Mouse (Mus musculus) heart, adult 9 months (tissue): ENCODE results near the gene Gatm.

Experiments used
- DNase-seq, 2 experiments: peaks; one replicate each; pipeline ENCODE4 v3.0.0; 2022; ENCODE audit warnings: low spot score in 2 of 2

The Gatm gene

GRCm38 (mm10) chr2:122608820-122609219 is 2.3 kb downstream of the Gatm start:
- DNase-seq, result no peak

- no peak for DNase-seq
Observed at GRCm38 (mm10) chr2:122605829-122606228, 5.3 kb downstream of the Gatm start.

- no peak for DNase-seq
Observed at GRCm38 (mm10) chr2:122601354-122601753, 9.7 kb downstream of the Gatm start.

GRCm38 (mm10) chr2:122599736-122600135 is 11.4 kb downstream of the Gatm start:
- DNase-seq, result no peak

GRCm38 (mm10) chr2:122595461-122595860 is 15.6 kb downstream of the Gatm start:
- no peak for DNase-seq

GRCm38 (mm10) chr2:122591213-122591612 is 19.9 kb downstream of the Gatm start:
- DNase-seq, result no peak

- no peak for DNase-seq
Observed at GRCm38 (mm10) chr2:122590351-122590750, 20.8 kb downstream of the Gatm start.

GRCm38 (mm10) chr2:122587861-122588519 is 23.1 kb downstream of the Gatm start:
- no peak for DNase-seq

- no peak for DNase-seq
Observed at GRCm38 (mm10) chr2:122586258-122586657, 24.8 kb downstream of the Gatm start.

GRCm38 (mm10) chr2:122582324-122582723 is 28.8 kb downstream of the Gatm start:
- DNase-seq, result no peak

- DNase-seq, result peak; percentile 65 to 73
Observed at GRCm38 (mm10) chr2:122581361-122582017, 29.6 kb downstream of the Gatm start.

- DNase-seq, result no peak
Observed at GRCm38 (mm10) chr2:122580426-122580825, 30.7 kb downstream of the Gatm start.

GRCm38 (mm10) chr2:122577316-122577715 is 33.8 kb downstream of the Gatm start:
- no peak for DNase-seq

GRCm38 (mm10) chr2:122576295-122576694 is 34.8 kb downstream of the Gatm start:
- no peak for DNase-seq

- peak; percentile 31 to 34 for DNase-seq
Observed at GRCm38 (mm10) chr2:122575470-122575869, 35.6 kb downstream of the Gatm start.

- no peak for DNase-seq
Observed at GRCm38 (mm10) chr2:122572438-122572837, 38.7 kb downstream of the Gatm start.

GRCm38 (mm10) chr2:122571326-122571725 is 39.8 kb downstream of the Gatm start:
- DNase-seq, result no peak

- no peak for DNase-seq
Observed at GRCm38 (mm10) chr2:122570430-122570829, 40.7 kb downstream of the Gatm start.

GRCm38 (mm10) chr2:122569439-122569838 is 41.7 kb downstream of the Gatm start:
- DNase-seq, result peak; percentile 25 to 35

GRCm38 (mm10) chr2:122562251-122562650 is 48.9 kb downstream of the Gatm start:
- no peak for DNase-seq

GRCm38 (mm10) chr2:122561221-122561620 is 49.9 kb downstream of the Gatm start:
- no peak for DNase-seq

- peak in 1 of 2 experiments; percentile 11 for DNase-seq
Observed at GRCm38 (mm10) chr2:122558317-122558716, 52.8 kb downstream of the Gatm start.
